Mouse (Mus musculus): ENCODE measurements around the gene Camk2n1.
"Not testable (repeated sequence)": the region's sequence is repeated elsewhere in the genome, so short reads cannot be mapped to it uniquely, and the experiment has no call there.

DNA sequence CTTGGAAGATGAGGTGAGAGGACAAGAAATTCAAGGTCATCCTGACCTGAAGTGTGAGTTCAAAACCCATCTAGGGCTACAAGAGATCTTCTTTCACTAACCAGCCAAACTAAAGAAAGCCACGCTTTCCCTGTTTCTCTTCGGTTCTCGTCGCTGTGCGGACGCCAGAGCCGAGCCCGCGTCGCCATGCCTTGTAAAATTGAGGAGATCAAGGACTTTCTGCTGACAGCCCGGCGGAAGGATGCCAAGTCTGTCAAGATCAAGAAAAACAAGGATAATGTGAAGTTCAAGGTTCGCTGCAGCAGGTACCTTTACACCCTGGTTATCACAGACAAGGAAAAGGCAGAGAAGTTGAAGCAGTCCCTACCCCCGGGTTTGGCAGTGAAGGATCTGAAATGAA is 28.5 kb upstream of the Camk2n1 start:
- not testable (repeated sequence) for TF ChIP-seq POLR2A (IDR thresholded peaks at IDR 0.05; ENCODE audit: low read depth, low read length); CTCF (conservative IDR thresholded peaks at IDR 0.05; ENCODE audit: insufficient read depth, insufficient read length, low read depth, low read length)
